Mouse (Mus musculus) intestine, embryonic 14.5 days (tissue): ENCODE measurements around the gene Gnat1. TPM values are rescaled to one million over a fixed set of nuclear protein-coding genes. Genes with fewer than 3 reads are reported as not detected.

Experiments
- ATAC-seq: fragments of 200-750 bp; cut with Nextera tagmentation; replicated peaks from 2 replicates; pipeline ENCODE4 v1.8.0; 2017; ENCODE audit warnings: low read depth, moderate number of reproducible peaks, moderate TSS enrichment, moderate library complexity; ENCODE audit not compliant: low FRiP score, low TSS enrichment
- DNase-seq: peaks from one replicate; pipeline ENCODE4 v3.0.0-alpha.2; 2018; ENCODE audit warnings: low spot score
- H3K27ac ChIP-seq: fragments of 300-500 bp; sonication (generic); 2 replicates; pipeline ENCODE4 v1.5.1; 2014; ENCODE audit warnings: low read depth, mild to moderate bottlenecking, control low read depth
- H3K27me3 ChIP-seq: fragments of 300-500 bp; sonication (generic); replicated peaks from 2 replicates; pipeline ENCODE4 v1.6.1; 2014; ENCODE audit warnings: low read length, control low read depth; ENCODE audit not compliant: control insufficient read depth, insufficient read depth
- H3K36me3 ChIP-seq: fragments of 300-500 bp; sonication (generic); 2 replicates; pipeline ENCODE4 v1.6.1; 2014; ENCODE audit warnings: low read length, control low read depth; ENCODE audit not compliant: control insufficient read depth, insufficient read depth
- H3K4me1 ChIP-seq: fragments of 300-500 bp; sonication (generic); replicated peaks from 2 replicates; pipeline ENCODE4 v1.6.1; 2014; ENCODE audit warnings: low read length, control low read depth, mixed read lengths; ENCODE audit not compliant: control insufficient read depth, insufficient read depth
- H3K4me2 ChIP-seq: fragments of 300-500 bp; sonication (generic); 2 replicates; pipeline ENCODE4 v1.6.1; 2014; ENCODE audit warnings: low read length
- H3K4me3 ChIP-seq: fragments of 300-500 bp; sonication (generic); 2 replicates; pipeline ENCODE4 v1.5.1; 2014; ENCODE audit warnings: low read depth, low read length, control low read depth, mixed read lengths
- H3K9ac ChIP-seq: fragments of 300-500 bp; sonication (generic); 2 replicates; pipeline ENCODE4 v1.6.1; 2014; ENCODE audit warnings: mild to moderate bottlenecking, low read length
- H3K9me3 ChIP-seq: fragments of 300-500 bp; sonication (generic); 2 replicates; pipeline ENCODE4 v1.6.1; 2016; ENCODE audit warnings: low read length, control low read depth; ENCODE audit not compliant: control insufficient read depth
- WGBS: fragments of 180-500 bp; shearing (Covaris S2); extraction: QIAGEN DNeasy Blood & Tissue Kit; methylation state at CpG from one replicate; pipeline ENCODE4 v1.1.7; 2014; 5-methylcytosine and 5-hydroxymethylcytosine counted together
- polyA plus RNA-seq: library from polyadenylated mRNA; unstranded; fragments of >200 nt; fragmentation: Nextera tagmentation; extraction: Ambion mirVana; gene quantifications from 2 replicates; pipeline ENCODE4 v1.2.1, GENCODE M21; 2014

The Gnat1 gene
- polyA plus RNA-seq, 1 experiment from 2014 or later = 2.6 TPM

- ATAC-seq = no peak
- Histone ChIP-seq H3K36me3 (peaks cover 17% of the 10 kb centered on the region; the same call in 1 of the 2 replicates), H3K27me3 (no peaks in the 10 kb centered on the region), H3K9ac (peak overlapping the region; percentile 91), H3K9me3 (no peaks in the 10 kb centered on the region), H3K4me1 (peaks cover 72% of the 10 kb centered on the region), H3K4me2 (peak overlapping the region; percentile 96), H3K4me3 (peak overlapping the region; percentile 89), H3K27ac (peak overlapping the region; percentile 86)
- 76% methylated on average over 6 of the region's 6 CpGs for WGBS
- no peak for DNase-seq
These were observed 47.0 kb downstream of the Gnat1 start for GRCm38 (mm10) chr9:107632478-107632877.

GRCm38 (mm10) chr9:107631861-107632260 is 47.7 kb downstream of the Gnat1 start:
- DNase-seq (no peak), ATAC-seq (no peak)
- no peaks in the 10 kb centered on the region for H3K27me3 ChIP-seq
- H3K36me3 ChIP-seq = peaks cover 17% of the 10 kb centered on the region; the same call in 1 of the 2 replicates
- H3K9me3 ChIP-seq = no peaks in the 10 kb centered on the region
- peak overlapping the region; percentile 25; the same call in 1 of the 2 replicates for H3K4me2 ChIP-seq
- peaks cover 72% of the 10 kb centered on the region for H3K4me1 ChIP-seq
- no peak overlapping the region for H3K4me3 ChIP-seq
- H3K9ac ChIP-seq = peak overlapping the region; percentile 91; the same call in 1 of the 2 replicates
- 90% methylated on average over 8 of the region's 8 CpGs for WGBS
- H3K27ac ChIP-seq = no peak overlapping the region; the same call in 1 of the 2 replicates

GRCm38 (mm10) chr9:107631311-107631826 is 48.1 kb downstream of the Gnat1 start:
- H3K4me1 ChIP-seq = peaks cover 74% of the 10 kb centered on the region
- no peak overlapping the region for H3K4me3 ChIP-seq
- no peaks in the 10 kb centered on the region for H3K27me3 ChIP-seq
- no peak overlapping the region for H3K9ac ChIP-seq
- no peaks in the 10 kb centered on the region for H3K9me3 ChIP-seq
- no peak overlapping the region for H3K27ac ChIP-seq
- no peak for DNase-seq
- ATAC-seq = no peak
- H3K4me2 ChIP-seq = peak overlapping the region; percentile 25; the same call in 1 of the 2 replicates
- WGBS = 75% methylated on average over 9 of the region's 9 CpGs
- H3K36me3 ChIP-seq = peaks cover 17% of the 10 kb centered on the region; the same call in 1 of the 2 replicates

GRCm38 (mm10) chr9:107630576-107630975 is 48.9 kb downstream of the Gnat1 start:
- DNase-seq = no peak
- Histone ChIP-seq H3K27me3 (no peaks in the 10 kb centered on the region), H3K9ac (0 out of 2 replicates have a peak overlapping the region, but pooled peaks have one; percentile 25), H3K36me3 (peaks cover 18% of the 10 kb centered on the region; the same call in 1 of the 2 replicates), H3K9me3 (no peaks in the 10 kb centered on the region), H3K4me3 (no peak overlapping the region), H3K4me2 (peak overlapping the region; percentile 33; the same call in 1 of the 2 replicates), H3K27ac (peak overlapping the region; percentile 74; the same call in 1 of the 2 replicates), H3K4me1 (peaks cover 68% of the 10 kb centered on the region)
- ATAC-seq = no peak
- 4% methylated on average over 4 of the region's 4 CpGs for WGBS

GRCm38 (mm10) chr9:107629901-107630425 is 49.5 kb downstream of the Gnat1 start:
- H3K4me1 ChIP-seq = peaks cover 66% of the 10 kb centered on the region
- peak; percentile 62 for DNase-seq
- peaks cover 21% of the 10 kb centered on the region; the same call in 1 of the 2 replicates for H3K36me3 ChIP-seq
- H3K4me3 ChIP-seq = no peak overlapping the region
- no peaks in the 10 kb centered on the region for H3K9me3 ChIP-seq
- WGBS = 23% methylated on average over 14 of the region's 14 CpGs
- peak overlapping the region; percentile 74; the same call in 1 of the 2 replicates for H3K27ac ChIP-seq
- peak overlapping the region; percentile 33 for H3K4me2 ChIP-seq
- H3K27me3 ChIP-seq = no peaks in the 10 kb centered on the region
- ATAC-seq = no peak
- peak overlapping the region; percentile 25; the same call in 1 of the 2 replicates for H3K9ac ChIP-seq

GRCm38 (mm10) chr9:107629411-107629730 is 50.1 kb downstream of the Gnat1 start:
- H3K9me3 ChIP-seq = no peaks in the 10 kb centered on the region
- H3K4me1 ChIP-seq = peaks cover 70% of the 10 kb centered on the region
- no peak overlapping the region for H3K9ac ChIP-seq
- no peaks in the 10 kb centered on the region for H3K27me3 ChIP-seq
- H3K36me3 ChIP-seq = peaks cover 23% of the 10 kb centered on the region; the same call in 1 of the 2 replicates
- ATAC-seq = no peak
- no peak for DNase-seq
- H3K27ac ChIP-seq = peak overlapping the region; percentile 74; the same call in 1 of the 2 replicates
- 32% methylated on average over 4 of the region's 4 CpGs for WGBS
- peak overlapping the region; percentile 33; the same call in 1 of the 2 replicates for H3K4me2 ChIP-seq
- no peak overlapping the region for H3K4me3 ChIP-seq

- WGBS = 46% methylated on average over 15 of the region's 15 CpGs
- Histone ChIP-seq H3K9me3 (no peaks in the 10 kb centered on the region), H3K4me2 (0 out of 2 replicates have a peak overlapping the region, but pooled peaks have one; percentile 20), H3K4me1 (peaks cover 70% of the 10 kb centered on the region), H3K36me3 (peaks cover 26% of the 10 kb centered on the region), H3K27ac (peak overlapping the region; percentile 55; the same call in 1 of the 2 replicates), H3K9ac (no peak overlapping the region), H3K27me3 (no peaks in the 10 kb centered on the region), H3K4me3 (no peak overlapping the region)
- DNase-seq (no peak), ATAC-seq (no peak)
These were observed 50.6 kb downstream of the Gnat1 start for GRCm38 (mm10) chr9:107628721-107629410.

- no peak overlapping the region for H3K4me3 ChIP-seq
- H3K9ac ChIP-seq = peak overlapping the region; percentile 37
These were observed 51.9 kb downstream of the Gnat1 start for GRCm38 (mm10) chr9:107627387-107628255.

More at GRCm38 (mm10) chr9:107627387-107628255, 51.9 kb downstream of the Gnat1 start:
- H3K9me3 ChIP-seq = no peaks in the 10 kb centered on the region
- H3K4me1 ChIP-seq = peaks cover 67% of the 10 kb centered on the region
- DNase-seq = no peak
- peaks cover 32% of the 10 kb centered on the region for H3K36me3 ChIP-seq
- H3K27me3 ChIP-seq = no peaks in the 10 kb centered on the region
- peak overlapping the region; percentile 3 for H3K4me2 ChIP-seq
- ATAC-seq = no peak
- peak overlapping the region; percentile 75 for H3K27ac ChIP-seq
- 40% methylated on average over 20 of the region's 20 CpGs for WGBS
